Mouse (Mus musculus): ENCODE measurements around the gene Cdk10. TPM values are rescaled to one million over a fixed set of nuclear protein-coding genes. Genes with fewer than 3 reads are reported as not detected.

The Cdk10 gene
- total RNA-seq, 4 experiments from 2014 or later: 50.5 to 91.6 (median 76.1) TPM

GRCm38 (mm10) chr8:123275096-123275495, 50.5 kb downstream of the Cdk10 start:
- DNase-seq: no peak

GRCm38 (mm10) chr8:123278445-123278844, 53.8 kb downstream of the Cdk10 start:
- DNase-seq: no peak

- no peak for DNase-seq
Measured at GRCm38 (mm10) chr8:123279828-123280227, 55.2 kb downstream of the Cdk10 start.

GRCm38 (mm10) chr8:123280302-123281094, 55.9 kb downstream of the Cdk10 start:
- no peak for DNase-seq

Other genes starting within 250 kb of the Cdk10 start
- 100 to 1,000 TPM in 2 of 4 experiments, 10 to 100 TPM in 2; 85.8 to 116 (median 97.7) TPM for gene Ankrd11, start 182.6 kb upstream of the Cdk10 start, total RNA-seq (2022)
- gene Spg7, start 161.9 kb upstream of the Cdk10 start, total RNA-seq (2022): 100 to 1,000 TPM in 1 of 4 experiments, 10 to 100 TPM in 3; 85.0 to 103 (median 86.7) TPM
- 100 to 1,000 TPM; 669 to 739 (median 714) TPM for gene Rpl13, start 122.5 kb upstream of the Cdk10 start, total RNA-seq (2022)
- gene Cpne7, start 107.5 kb upstream of the Cdk10 start, total RNA-seq (2022): 1 to 10 TPM; 7.7 to 9.7 (median 8.8) TPM
- gene Sult5a1, start 66.5 kb upstream of the Cdk10 start, total RNA-seq (2022): 10 to 100 TPM in 2 of 4 experiments, 1 to 10 TPM in 2; 6.5 to 17.8 (median 10.3) TPM
- 10 to 100 TPM; 40.8 to 52.6 (median 41.6) TPM for gene Dpep1, start 38.6 kb upstream of the Cdk10 start, total RNA-seq (2022)
- 100 to 1,000 TPM; 112 to 141 (median 134) TPM for gene Chmp1a, start 12.1 kb upstream of the Cdk10 start, total RNA-seq (2022)
- gene Spata33, start 12.0 kb upstream of the Cdk10 start, total RNA-seq (2022): 1 to 10 TPM; 1.7 to 7.6 (median 4.4) TPM
- gene Spata2l, start 11.4 kb downstream of the Cdk10 start, total RNA-seq (2022): 10 to 100 TPM; 12.0 to 20.4 (median 17.1) TPM
- gene Zfp276, start 29.4 kb downstream of the Cdk10 start, total RNA-seq (2022): 10 to 100 TPM; 18.2 to 37.2 (median 27.8) TPM
- 10 to 100 TPM; 23.2 to 50.0 (median 37.6) TPM for gene Vps9d1, start 29.5 kb downstream of the Cdk10 start, total RNA-seq (2022)
- gene Fanca, start 93.7 kb downstream of the Cdk10 start, total RNA-seq (2022): 1 to 10 TPM; 4.3 to 7.4 (median 5.5) TPM
- gene Spire2, start 107.9 kb downstream of the Cdk10 start, total RNA-seq (2022): 1 to 10 TPM; 2.3 to 2.8 (median 2.4) TPM
- gene Tcf25, start 148.9 kb downstream of the Cdk10 start, total RNA-seq (2022): 100 to 1,000 TPM; 223 to 301 (median 278) TPM
- under 1 TPM in 1 of 4 experiments, not detected in 3; 0.13 TPM for gene Mc1r, start 182.3 kb downstream of the Cdk10 start, total RNA-seq (2022)
- gene Tubb3, start 186.6 kb downstream of the Cdk10 start, total RNA-seq (2022): 1 to 10 TPM; 2.9 to 9.7 (median 6.6) TPM
- 10 to 100 TPM; 27.8 to 40.1 (median 34.2) TPM for gene Def8, start 198.7 kb downstream of the Cdk10 start, total RNA-seq (2022)

Measured in adrenal gland, adult 8-10 months (tissue).